Mouse (Mus musculus) bone marrow, adult 2 months (tissue): ENCODE results near the gene Helz.

Source experiments
- CTCF ChIP-seq: fragments of 200-500 bp; IDR thresholded peaks from 2 replicates; pipeline ENCODE4 v1.5.1; 2011; ENCODE audit warnings: low read length, control low read depth; ENCODE audit not compliant: control insufficient read depth, insufficient read depth
- POLR2A ChIP-seq: fragments of 200-500 bp; IDR thresholded peaks from 2 replicates; pipeline ENCODE4 v1.6.1; 2011; ENCODE audit warnings: low read depth, mild to moderate bottlenecking, control low read depth, low read length, borderline replicate concordance; ENCODE audit not compliant: control insufficient read depth

DNA sequence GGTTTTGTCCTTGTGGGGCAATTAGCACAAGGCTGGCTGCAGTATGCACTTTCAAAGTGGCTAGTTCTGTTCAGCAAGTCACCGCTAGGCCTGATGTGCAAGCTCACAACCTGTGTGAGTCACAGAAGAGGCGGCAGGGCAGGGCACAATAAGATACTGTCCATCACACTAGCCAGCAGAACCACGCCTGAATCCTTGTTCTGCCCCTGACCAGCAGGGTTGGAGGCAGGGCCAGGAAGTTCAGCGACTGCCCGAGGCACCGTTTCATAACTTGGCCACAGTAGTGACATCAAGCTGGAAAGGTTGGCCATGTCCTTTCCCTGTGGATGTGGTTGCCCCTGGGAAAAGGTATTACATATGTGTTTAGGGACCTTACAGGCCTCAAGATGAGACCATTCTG, 190.2 kb downstream of the Helz start:
- TF ChIP-seq CTCF (no peak), POLR2A (no peak)
